In genomic region chr4:65122841-65123240, GRCm38 (mm10) we compare ENCODE assay signal across 8 mouse cellular contexts. TPM values are rescaled to one million over a fixed set of nuclear protein-coding genes. Genes with fewer than 3 reads are reported as not detected.
A peak's percentile ranks its signal among the peaks of the same experiment; 100 is the strongest.
DNase-seq lines count a peak whose midpoint lies in the region; ATAC-seq lines count a peak whose summit lies in the region.
"Had no signal": no experiment of that assay in that cellular context is flagged by ENCODE, and none has a peak within 500 bp of the region (broad histone marks: within the 10 kb centered on the region; RNA-seq: fewer than 3 reads in every experiment).

No protein-coding gene starts in this region.

- no peak for DNase-seq in kidney, adult 8-10 months
- DNase-seq in embryo, embryonic 10 days (ENCODE audit: low spot score), result peak; percentile 28
- DNase-seq in layer of hippocampus, postnatal 14 days (ENCODE audit: low spot score in 2 of 2), result no peak
- DNase-seq in layer of hippocampus, adult 18-20 months (ENCODE audit: low spot score in 2 of 2), result no peak
- DNase-seq: thymus, postnatal 4 days had no signal

- H3K4me2 ChIP-seq in kidney, embryonic 15.5 days, result peak overlapping the region; percentile 88
- H3K4me2 ChIP-seq in forebrain, embryonic 16.5 days (ENCODE audit: low read length), result peak overlapping the region; percentile 87; the same call in 1 of the 2 replicates
- H3K4me2 ChIP-seq in midbrain, embryonic 15.5 days, result peak overlapping the region; percentile 84; the same call in 1 of the 2 replicates

- no peak overlapping the region for H3K9ac ChIP-seq in kidney, embryonic 15.5 days
- H3K9ac ChIP-seq in forebrain, embryonic 16.5 days (replicated peaks; ENCODE audit: low read depth, low read length), result no peak overlapping the region
- no peak overlapping the region for H3K9ac ChIP-seq in midbrain, embryonic 15.5 days

- H3K27me3 ChIP-seq in kidney, embryonic 15.5 days, result peaks cover 7% of the 10 kb centered on the region; the same call in 1 of the 2 replicates
- peaks cover 13% of the 10 kb centered on the region for H3K27me3 ChIP-seq in forebrain, embryonic 16.5 days (replicated peaks; ENCODE audit: control insufficient read depth, insufficient read depth, low read length)
- no peaks in the 10 kb centered on the region; the same call in 1 of the 2 replicates for H3K27me3 ChIP-seq in midbrain, embryonic 15.5 days (replicated peaks)

- peak overlapping the region; percentile 62 for H3K4me3 ChIP-seq in kidney, embryonic 15.5 days (replicated peaks)
- H3K4me3 ChIP-seq in forebrain, embryonic 16.5 days (replicated peaks; ENCODE audit: low read length), result no peak overlapping the region
- no peak overlapping the region for H3K4me3 ChIP-seq in midbrain, embryonic 15.5 days

- H3K9me3 ChIP-seq in kidney, embryonic 15.5 days (replicated peaks), result no peaks in the 10 kb centered on the region
- H3K9me3 ChIP-seq in forebrain, embryonic 16.5 days (ENCODE audit: control insufficient read depth, low read length), result no peaks in the 10 kb centered on the region
- no peaks in the 10 kb centered on the region for H3K9me3 ChIP-seq in midbrain, embryonic 15.5 days

- H3K36me3 ChIP-seq in kidney, embryonic 15.5 days, result no peaks in the 10 kb centered on the region
- H3K36me3 ChIP-seq in forebrain, embryonic 16.5 days (ENCODE audit: control insufficient read depth, insufficient read depth), result no peaks in the 10 kb centered on the region
- H3K36me3 ChIP-seq in midbrain, embryonic 15.5 days (replicated peaks), result no peaks in the 10 kb centered on the region

- H3K27ac ChIP-seq in kidney, embryonic 15.5 days, result no peak overlapping the region
- no peak overlapping the region for H3K27ac ChIP-seq in forebrain, embryonic 16.5 days (ENCODE audit: low read length)
- H3K27ac ChIP-seq in midbrain, embryonic 15.5 days, result no peak overlapping the region

- no peak for ATAC-seq in kidney, embryonic 15.5 days (replicated peaks; ENCODE audit: low FRiP score)
- ATAC-seq in forebrain, embryonic 16.5 days, result no peak
- ATAC-seq in midbrain, embryonic 15.5 days (replicated peaks), result no peak

- WGBS in kidney, embryonic 15.5 days, result 0% methylated on average over 2 of the region's 2 CpGs
- 0% methylated on average over 2 of the region's 2 CpGs for WGBS in forebrain, embryonic 16.5 days
- WGBS in midbrain, embryonic 15.5 days, result 0% methylated on average over 2 of the region's 2 CpGs

- H3K4me1 ChIP-seq in kidney, embryonic 15.5 days, result peaks cover 28% of the 10 kb centered on the region
- H3K4me1 ChIP-seq in forebrain, embryonic 16.5 days (replicated peaks; ENCODE audit: control insufficient read depth, insufficient read depth, low read length), result peaks cover 33% of the 10 kb centered on the region
- peaks cover 33% of the 10 kb centered on the region for H3K4me1 ChIP-seq in midbrain, embryonic 15.5 days

RNA-seq across cellular contexts. Expression of gene Pappa, which starts 1.1 kb away (rescaled TPM):
- 2.2 TPM in 2 replicates for polyA plus RNA-seq in kidney, embryonic 15.5 days (2015; fragmentation: Nextera tagmentation; extraction: Ambion mirVana)
- polyA plus RNA-seq in forebrain, embryonic 16.5 days (2015; fragmentation: Nextera tagmentation; extraction: Ambion mirVana), result 0.39 and 0.43 TPM in 2 replicates
- polyA plus RNA-seq in midbrain, embryonic 15.5 days (2015; fragmentation: Nextera tagmentation; extraction: Ambion mirVana), result 0.92 TPM in 2 replicates
- 1 to 10 TPM; 1.3 TPM for total RNA-seq in layer of hippocampus, postnatal 14 days (2021)
- 1 to 10 TPM; 1.3 to 1.4 TPM for total RNA-seq in layer of hippocampus, adult 18-20 months (2021)
